Mouse (Mus musculus) stomach, postnatal 0 days (tissue): ENCODE results near the gene Wdr45b.

Source experiments
- CTCF ChIP-seq: IDR thresholded peaks from 2 replicates; pipeline ENCODE4 v1.5.1; 2016; ENCODE audit warnings: antibody characterized with exemption, low read depth, mild to moderate bottlenecking, moderate library complexity
- EP300 ChIP-seq: optimal IDR thresholded peaks from 2 replicates; pipeline ENCODE3; 2016; ENCODE audit warnings: antibody characterized with exemption

GRCm38 (mm10) chr11:121388554-121388945 lies 34.3 kb upstream of the Wdr45b start:
- TF ChIP-seq CTCF, result no peak; the same call in 1 of the 2 replicates
- no peak for TF ChIP-seq EP300
